Mouse (Mus musculus) CH12.LX (cell line): ENCODE measurements at regions not wholly inside any gene's neighbourhood (a gene's known extent, or its start where the extent isn't known, plus 50 kb on each side); places are given as distances from the start of the nearest gene placed in this dataset.

Experiments
- DNase-seq: peaks from one replicate; pipeline ENCODE4 v3.0.0-alpha.2; 2013; ENCODE audit errors: extremely low read depth
- H3K27ac ChIP-seq: 2 replicates; pipeline ENCODE4 v1.5.1; 2012; ENCODE audit warnings: low read depth, mild to moderate bottlenecking, control low read depth, moderate library complexity; ENCODE audit not compliant: insufficient read depth
- H3K27me3 ChIP-seq: replicated peaks from 2 replicates; pipeline ENCODE3; 2012; ENCODE audit warnings: inconsistent platforms
- H3K36me3 ChIP-seq, 2 experiments: replicated peaks in 1 of 2; 2 replicates each; pipeline versions ENCODE3 to v1.6.1; 2012; ENCODE audit warnings: inconsistent platforms in 1 of 2, low read length in 1 of 2, mild to moderate bottlenecking in 1 of 2, mixed read lengths in 1 of 2, moderate library complexity in 1 of 2; ENCODE audit not compliant: control insufficient read depth in 1 of 2, insufficient read depth in 1 of 2
- H3K4me1 ChIP-seq, 2 experiments: 2 replicates each; pipeline ENCODE4 v1.6.1; 2012; ENCODE audit warnings: inconsistent platforms in 1 of 2, moderate library complexity in 1 of 2; ENCODE audit not compliant: insufficient read depth in 2 of 2, control insufficient read depth in 1 of 2
- H3K4me2 ChIP-seq: 2 replicates; pipeline ENCODE4 v1.6.1; 2012; ENCODE audit warnings: low read depth, mild to moderate bottlenecking, control low read depth; ENCODE audit not compliant: poor library complexity, insufficient read depth, severe bottlenecking
- H3K4me3 ChIP-seq, 3 experiments: fragments of 150-350 bp in 1 of 3; sonication (generic) in 1 of 3; replicated peaks in 1 of 3; 2 replicates each; pipeline versions ENCODE3 to v1.5.1; 2011 to 2012; ENCODE audit warnings: low read depth in 2 of 3, low read length in 2 of 3, mild to moderate bottlenecking in 2 of 3, moderate library complexity in 2 of 3, control low read depth in 1 of 3, improper control_type of control experiment in 1 of 3, inconsistent platforms in 1 of 3, mixed read lengths in 1 of 3; ENCODE audit not compliant: poor library complexity in 1 of 3
- H3K79me2 ChIP-seq: replicated peaks from 2 replicates; pipeline ENCODE4 v1.6.1; 2012; ENCODE audit warnings: mild to moderate bottlenecking, moderate library complexity; ENCODE audit not compliant: control insufficient read depth, poor library complexity, insufficient read depth, severe bottlenecking; ENCODE audit errors: extremely low read depth
- H3K9ac ChIP-seq: 2 replicates; pipeline ENCODE4 v1.6.1; 2012; ENCODE audit warnings: low read depth, mild to moderate bottlenecking, control low read depth, moderate library complexity; ENCODE audit not compliant: insufficient read depth
- H3K9me3 ChIP-seq: replicated peaks from 2 replicates; pipeline ENCODE3; 2012; ENCODE audit warnings: low read length, inconsistent platforms, mixed read lengths
- CHD2 ChIP-seq: IDR thresholded peaks from 2 replicates; pipeline ENCODE4 v1.6.1; 2011; ENCODE audit warnings: low read length, improper control_type of control experiment
- ELF1 ChIP-seq: IDR thresholded peaks from 2 replicates; pipeline ENCODE4 v1.6.1; 2014; ENCODE audit warnings: low read depth, mild to moderate bottlenecking, inconsistent platforms, low read length, improper control_type of control experiment
- EP300 ChIP-seq: IDR thresholded peaks from 2 replicates; pipeline ENCODE4 v1.6.1; 2011; ENCODE audit warnings: low read length, improper control_type of control experiment
- HCFC1 ChIP-seq: IDR thresholded peaks from 2 replicates; pipeline ENCODE4 v1.6.1; 2012; ENCODE audit warnings: low read depth, mild to moderate bottlenecking, inconsistent platforms, low read length, improper control_type of control experiment
- IRF4 ChIP-seq: IDR thresholded peaks from 2 replicates; pipeline ENCODE4 v1.6.1; 2014; ENCODE audit warnings: low read depth, mild to moderate bottlenecking, inconsistent platforms, low read length, improper control_type of control experiment
- JUN ChIP-seq: IDR thresholded peaks from 2 replicates; pipeline ENCODE4 v1.6.1; 2011; ENCODE audit warnings: low read depth, mild to moderate bottlenecking, low read length, improper control_type of control experiment, moderate library complexity; ENCODE audit not compliant: insufficient read depth
- JUND ChIP-seq: conservative IDR thresholded peaks from 2 replicates; pipeline ENCODE4 v1.6.1; 2011; ENCODE audit warnings: low read depth, low read length, improper control_type of control experiment
- KAT2A ChIP-seq: IDR thresholded peaks from 2 replicates; pipeline ENCODE4 v1.6.1; 2012; ENCODE audit warnings: low read length, improper control_type of control experiment, inconsistent platforms; ENCODE audit not compliant: insufficient replicate concordance
- MAFK ChIP-seq: IDR thresholded peaks from 2 replicates; pipeline ENCODE4 v1.6.1; 2011; ENCODE audit warnings: low read length, improper control_type of control experiment; ENCODE audit not compliant: insufficient replicate concordance
- NELFE ChIP-seq: IDR thresholded peaks from 2 replicates; pipeline ENCODE4 v1.6.1; 2011; ENCODE audit warnings: low read depth, low read length, improper control_type of control experiment
- NRF1 ChIP-seq: IDR thresholded peaks from 2 replicates; pipeline ENCODE4 v1.6.1; 2014; ENCODE audit warnings: low read depth, mild to moderate bottlenecking, inconsistent platforms, low read length, improper control_type of control experiment, moderate library complexity
- UBTF ChIP-seq: IDR thresholded peaks from 2 replicates; pipeline ENCODE4 v1.6.1; 2012; ENCODE audit warnings: low read depth, mild to moderate bottlenecking, inconsistent platforms, low read length, improper control_type of control experiment, moderate library complexity
- USF1 ChIP-seq: IDR thresholded peaks from 2 replicates; pipeline ENCODE4 v1.6.1; 2014; ENCODE audit warnings: low read depth, mild to moderate bottlenecking, inconsistent platforms, low read length, improper control_type of control experiment
- ZC3H11A ChIP-seq: IDR thresholded peaks from 2 replicates; pipeline ENCODE4 v1.6.1; 2012; ENCODE audit warnings: low read depth, mild to moderate bottlenecking, inconsistent platforms, low read length, improper control_type of control experiment
- ZMIZ1 ChIP-seq: IDR thresholded peaks from 2 replicates; pipeline ENCODE4 v1.6.1; 2012; ENCODE audit warnings: low read depth, mild to moderate bottlenecking, inconsistent platforms, low read length, improper control_type of control experiment
- dilution Hi-C: fragments of 300-500 bp; cut with MboI; formaldehyde crosslinking; loops from 2 replicates; pipeline ENCODE4 v1.14.3; 2020; ENCODE audit warnings: low sequenced_read_pairs; ENCODE audit not compliant: extremely low pct_unique_long_range_greater_than_20kb, extremely low pct_ligation_motif_present
- in situ Hi-C: fragments of 300-500 bp; cut with MboI; formaldehyde crosslinking; loops from 3 replicates; pipeline ENCODE4 v1.14.3; 2019; ENCODE audit warnings: low sequenced_read_pairs, low pct_ligation_motif_present, low pct_unique_long_range_greater_than_20kb, mixed read lengths

DNA sequence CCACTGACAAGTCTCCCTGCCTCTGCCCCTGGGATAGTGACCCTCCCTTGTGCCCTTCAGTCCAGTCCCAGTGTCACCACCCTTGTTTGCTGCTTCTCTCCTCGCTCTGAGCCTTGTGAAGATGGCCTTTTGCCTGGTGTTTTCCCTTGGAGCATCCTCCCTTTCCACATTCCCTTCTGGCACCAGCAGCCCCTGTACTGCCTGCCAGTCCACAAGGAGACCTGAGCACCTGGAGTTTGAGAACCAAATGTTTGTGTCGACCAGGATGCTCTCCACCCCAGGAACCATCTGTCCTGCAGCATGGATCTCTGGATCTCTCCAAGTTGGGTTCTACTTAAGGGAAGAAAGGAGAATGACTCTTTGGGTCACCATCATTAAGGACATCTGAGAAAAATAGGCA is 307.5 kb upstream of the Zmiz1 start:
- TF ChIP-seq JUND: no peak
- H3K4me2 ChIP-seq: no peak overlapping the region
- no peak overlapping the region for H3K4me3 ChIP-seq
- in situ Hi-C loops (no loop called here), dilution Hi-C loops (no loop called here)
- no peaks in the 10 kb centered on the region for H3K36me3 ChIP-seq
- no peaks in the 10 kb centered on the region for H3K9me3 ChIP-seq
- peaks cover 2 to 15% of the 10 kb centered on the region in 2 experiments; a peak in 3 of 4 replicates for H3K4me1 ChIP-seq
- H3K27ac ChIP-seq: no peak overlapping the region
- no peaks in the 10 kb centered on the region for H3K27me3 ChIP-seq
- H3K79me2 ChIP-seq: no peaks in the 10 kb centered on the region
- DNase-seq: no peak
- H3K9ac ChIP-seq: no peak overlapping the region

DNA sequence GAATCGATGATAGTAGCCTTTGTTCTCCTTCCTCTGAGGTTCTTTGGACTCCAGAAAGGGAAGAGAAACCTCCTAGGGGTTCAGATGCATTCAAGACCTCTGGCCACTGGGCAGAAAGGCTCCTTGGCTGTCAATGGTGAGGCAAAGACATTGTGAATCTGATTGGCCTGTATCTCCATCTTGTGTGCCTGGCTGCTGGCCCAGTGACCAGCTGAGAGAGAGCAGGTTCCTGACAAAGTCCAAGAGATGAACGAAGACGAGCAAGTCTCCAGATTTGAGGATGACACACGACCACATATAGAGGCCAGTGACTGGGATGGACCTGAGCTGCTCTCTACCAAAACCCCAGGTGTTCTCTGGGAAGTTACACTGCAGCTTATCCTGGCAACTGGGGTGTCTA is 305.4 kb upstream of the Zmiz1 start:
- Histone ChIP-seq H3K27ac (no peak overlapping the region), H3K4me1 (peaks cover 2 to 15% of the 10 kb centered on the region in 2 experiments; a peak in 3 of 4 replicates)

GRCm38 (mm10) chr14:25154180-25154579 is 304.8 kb upstream of the Zmiz1 start:
- TF ChIP-seq JUN (peak; percentile 35; the same call in 1 of the 2 replicates), ZMIZ1 (no peak), JUND (peak; percentile 64; the same call in 1 of the 2 replicates), IRF4 (peak; percentile 64), MAFK (no peak), NRF1 (peak; percentile 67)
- TF ChIP-seq, all 38 proteins: peak for 4

More for the DNA sequence above, 305.4 kb upstream of the Zmiz1 start:
- Histone ChIP-seq H3K4me3 (no peak overlapping the region), H3K36me3 (no peaks in the 10 kb centered on the region), H3K9ac (no peak overlapping the region), H3K27me3 (no peaks in the 10 kb centered on the region), H3K4me2 (no peak overlapping the region), H3K79me2 (no peaks in the 10 kb centered on the region), H3K9me3 (no peaks in the 10 kb centered on the region)
- no peak for DNase-seq
- in situ Hi-C loops: no loop called here
- dilution Hi-C loops: no loop called here
- TF ChIP-seq EP300: no peak
- no peak for TF ChIP-seq NRF1
- no peak for TF ChIP-seq ELF1
- no peak for TF ChIP-seq KAT2A
- no peak for TF ChIP-seq UBTF
- TF ChIP-seq NELFE: no peak
- no peak for TF ChIP-seq ZC3H11A
- TF ChIP-seq ZMIZ1: no peak
- no peak for TF ChIP-seq USF1
- no peak for TF ChIP-seq JUN
- TF ChIP-seq CHD2: no peak
- no peak for TF ChIP-seq HCFC1
- TF ChIP-seq MAFK: no peak

More at GRCm38 (mm10) chr14:25154180-25154579, 304.8 kb upstream of the Zmiz1 start:
- Histone ChIP-seq H3K9ac (no peak overlapping the region), H3K27ac (no peak overlapping the region), H3K9me3 (no peaks in the 10 kb centered on the region), H3K79me2 (no peaks in the 10 kb centered on the region), H3K27me3 (no peaks in the 10 kb centered on the region), H3K4me1 (peaks cover 2 to 15% of the 10 kb centered on the region in 2 experiments; a peak in 3 of 4 replicates), H3K4me2 (peak overlapping the region; percentile 32; the same call in 1 of the 2 replicates), H3K4me3 (no peak overlapping the region), H3K36me3 (no peaks in the 10 kb centered on the region)
- in situ Hi-C loops (no loop called here), dilution Hi-C loops (no loop called here)
- DNase-seq: peak; percentile 35
